ENCODE assay signal across 7 mouse cellular contexts in genomic region chr6:145250820-145251219, GRCm38 (mm10). TPM values are rescaled to one million over a fixed set of nuclear protein-coding genes. Genes with fewer than 3 reads are reported as not detected.
DNase-seq lines count a peak whose midpoint lies in the region; ATAC-seq and TF ChIP-seq lines count a peak whose summit lies in the region.

No protein-coding gene starts in this region.

- DNase-seq in right cerebral cortex, adult 18-20 months = peak; percentile 68
- no peak for DNase-seq in right cerebral cortex, postnatal 4 days
- no peak for DNase-seq in forebrain, embryonic 11.5 days (ENCODE audit: low spot score)
- DNase-seq in liver, embryonic 13.5 days = no peak
- no peak for DNase-seq in adrenal gland, postnatal 25 days

- TF ChIP-seq POLR2A in small intestine, adult 2 months (IDR thresholded peaks at IDR 0.05; ENCODE audit: low read depth, low read length) = no peak

- no peaks in the 10 kb centered on the region for H3K27me3 ChIP-seq in forebrain, embryonic 11.5 days (ENCODE audit: control insufficient read depth, insufficient read depth, low read length)
- H3K27me3 ChIP-seq in intestine, embryonic 15.5 days (replicated peaks) = no peaks in the 10 kb centered on the region
- 0 out of 2 replicates have a peak, but pooled peaks cover 7% of the 10 kb centered on the region for H3K27me3 ChIP-seq in liver, embryonic 13.5 days
- no peaks in the 10 kb centered on the region for H3K27me3 ChIP-seq in small intestine, adult 2 months (ENCODE audit: control insufficient read depth, insufficient read depth, low read length)

- no peaks in the 10 kb centered on the region; the same call in 1 of the 2 replicates for H3K36me3 ChIP-seq in forebrain, embryonic 11.5 days (ENCODE audit: control insufficient read depth, insufficient read depth, low read length)
- no peaks in the 10 kb centered on the region for H3K36me3 ChIP-seq in intestine, embryonic 15.5 days
- peaks cover 8% of the 10 kb centered on the region; the same call in 1 of the 2 replicates for H3K36me3 ChIP-seq in liver, embryonic 13.5 days
- H3K36me3 ChIP-seq in small intestine, adult 2 months (ENCODE audit: control insufficient read depth, insufficient read depth, low read length) = peaks cover 6% of the 10 kb centered on the region

- H3K4me1 ChIP-seq in forebrain, embryonic 11.5 days (replicated peaks; ENCODE audit: control insufficient read depth, insufficient read depth, low read length) = peaks cover 5% of the 10 kb centered on the region; the same call in 1 of the 2 replicates
- peaks cover 2% of the 10 kb centered on the region; the same call in 1 of the 2 replicates for H3K4me1 ChIP-seq in intestine, embryonic 15.5 days (replicated peaks)
- peaks cover 34% of the 10 kb centered on the region for H3K4me1 ChIP-seq in liver, embryonic 13.5 days (replicated peaks)
- H3K4me1 ChIP-seq in small intestine, adult 2 months (ENCODE audit: control insufficient read depth, insufficient read depth, insufficient read length, low read length) = peaks cover 4% of the 10 kb centered on the region; the same call in 1 of the 2 replicates

- peak overlapping the region; percentile 94 for H3K9ac ChIP-seq in forebrain, embryonic 11.5 days (ENCODE audit: low read length)
- H3K9ac ChIP-seq in intestine, embryonic 15.5 days = peak overlapping the region; percentile 90
- H3K9ac ChIP-seq in liver, embryonic 13.5 days = peak overlapping the region; percentile 99

- H3K27ac ChIP-seq in forebrain, embryonic 11.5 days (ENCODE audit: low read depth, low read length) = no peak overlapping the region
- H3K27ac ChIP-seq in intestine, embryonic 15.5 days = peak overlapping the region; percentile 74
- H3K27ac ChIP-seq in liver, embryonic 13.5 days = peak overlapping the region; percentile 70
- peak overlapping the region; percentile 14; the same call in 1 of the 2 replicates for H3K27ac ChIP-seq in small intestine, adult 2 months (ENCODE audit: insufficient read depth, low read depth, low read length)

- no peak for TF ChIP-seq CTCF in small intestine, adult 2 months (IDR thresholded peaks at IDR 0.05; ENCODE audit: extremely low read depth, insufficient read length, insufficient replicate concordance, low read depth, low read length)

- 10% methylated on average over 16 of the region's 16 CpGs for WGBS in forebrain, embryonic 11.5 days
- WGBS in intestine, embryonic 15.5 days = 11% methylated on average over 16 of the region's 16 CpGs
- 12% methylated on average over 16 of the region's 16 CpGs for WGBS in liver, embryonic 13.5 days (ENCODE audit: insufficient replicate concordance)
- 18% methylated on average over 16 of the region's 16 CpGs for WGBS in small intestine, adult 2 months

- peak overlapping the region; percentile 95 for H3K4me3 ChIP-seq in forebrain, embryonic 11.5 days (ENCODE audit: low read depth, low read length)
- peak overlapping the region; percentile 89 for H3K4me3 ChIP-seq in intestine, embryonic 15.5 days (replicated peaks)
- peak overlapping the region; percentile 95 for H3K4me3 ChIP-seq in liver, embryonic 13.5 days (replicated peaks)
- H3K4me3 ChIP-seq in small intestine, adult 2 months (ENCODE audit: low read depth, low read length) = peak overlapping the region; percentile 71

- no peaks in the 10 kb centered on the region for H3K9me3 ChIP-seq in forebrain, embryonic 11.5 days (ENCODE audit: control insufficient read depth, low read length)
- no peaks in the 10 kb centered on the region for H3K9me3 ChIP-seq in intestine, embryonic 15.5 days
- H3K9me3 ChIP-seq in liver, embryonic 13.5 days (replicated peaks) = no peaks in the 10 kb centered on the region

- peak overlapping the region; percentile 67 for H3K4me2 ChIP-seq in forebrain, embryonic 11.5 days (ENCODE audit: low read depth, low read length, severe bottlenecking)
- H3K4me2 ChIP-seq in intestine, embryonic 15.5 days (replicated peaks) = peak overlapping the region; percentile 74
- H3K4me2 ChIP-seq in liver, embryonic 13.5 days = peak overlapping the region; percentile 92

- no peak for ATAC-seq in forebrain, embryonic 11.5 days (replicated peaks; ENCODE audit: low FRiP score)
- ATAC-seq in intestine, embryonic 15.5 days = no peak; the same call in 1 of the 2 replicates
- ATAC-seq in liver, embryonic 13.5 days (ENCODE audit: low read depth) = no peak

RNA-seq across cellular contexts. Expression of gene Kras, which starts 0.8 kb away (rescaled TPM):
- polyA plus RNA-seq in forebrain, embryonic 11.5 days (2014; fragmentation: Nextera tagmentation; extraction: Ambion mirVana) = 134 and 144 TPM in 2 replicates
- polyA plus RNA-seq in intestine, embryonic 15.5 days (2015; fragmentation: Nextera tagmentation; extraction: Ambion mirVana) = 67.6 and 68.6 TPM in 2 replicates
- 55.0 and 64.1 TPM in 2 replicates for polyA plus RNA-seq in liver, embryonic 13.5 days (2015; fragmentation: Nextera tagmentation; extraction: Ambion mirVana)
- polyA plus RNA-seq in small intestine, adult 2 months (2012; rRNA removed) = 8.6 and 26.3 TPM in 2 replicates
- total RNA-seq in adrenal gland, postnatal 25 days (2021) = 33.8 and 53.7 TPM in 2 replicates

RNA-seq across cellular contexts. Expression of gene Etfrf1, which starts 39.9 kb away (rescaled TPM):
- 29.9 and 32.8 TPM in 2 replicates for polyA plus RNA-seq in forebrain, embryonic 11.5 days (2014; fragmentation: Nextera tagmentation; extraction: Ambion mirVana)
- 42.8 and 43.1 TPM in 2 replicates for polyA plus RNA-seq in intestine, embryonic 15.5 days (2015; fragmentation: Nextera tagmentation; extraction: Ambion mirVana)
- 16.2 and 17.1 TPM in 2 replicates for polyA plus RNA-seq in liver, embryonic 13.5 days (2015; fragmentation: Nextera tagmentation; extraction: Ambion mirVana)
- polyA plus RNA-seq in small intestine, adult 2 months (2012; rRNA removed) = 0.58 and 0.79 TPM in 2 replicates
- total RNA-seq in adrenal gland, postnatal 25 days (2021) = 145 and 147 TPM in 2 replicates

RNA-seq across cellular contexts. Expression of gene Casc1, which starts 40.0 kb away (rescaled TPM):
- 0.48 and 0.73 TPM in 2 replicates for polyA plus RNA-seq in forebrain, embryonic 11.5 days (2014; fragmentation: Nextera tagmentation; extraction: Ambion mirVana)
- 0.14 and 0.20 TPM in 2 replicates for polyA plus RNA-seq in intestine, embryonic 15.5 days (2015; fragmentation: Nextera tagmentation; extraction: Ambion mirVana)
- 0.10 and 0.13 TPM in 2 replicates for polyA plus RNA-seq in liver, embryonic 13.5 days (2015; fragmentation: Nextera tagmentation; extraction: Ambion mirVana)
- polyA plus RNA-seq in small intestine, adult 2 months (2012; rRNA removed) = 0.05 and 0.15 TPM in 2 replicates
- 0.33 and 0.64 TPM in 2 replicates for total RNA-seq in adrenal gland, postnatal 25 days (2021)
